Mouse (Mus musculus) large intestine, adult 2 months (tissue): ENCODE results near the gene Prkag2. TPM values are rescaled to one million over a fixed set of nuclear protein-coding genes. Genes with fewer than 3 reads are reported as not detected.
"Not testable (repeated sequence)": the region's sequence is repeated elsewhere in the genome, so short reads cannot be mapped to it uniquely, and the experiment has no call there.

Experiments
- DNase-seq: peaks from one replicate; pipeline ENCODE4 v3.0.0-alpha.2; 2012; ENCODE audit warnings: low read depth, low spot score
- WGBS: fragments of 180-500 bp; shearing (Covaris S2); methylation state at CpG from one replicate; pipeline ENCODE4 v1.1.7; 2018; 5-methylcytosine and 5-hydroxymethylcytosine counted together
- polyA plus RNA-seq: library from polyadenylated mRNA; depleted of rRNA; stranded (reverse); fragments of >200 nt; gene quantifications from 2 replicates; pipeline ENCODE4 v1.2.3, GENCODE M21; 2012

The Prkag2 gene
- polyA plus RNA-seq, 1 experiment, result 21.1 TPM

GRCm38 (mm10) chr5:25088111-25088510, 12.3 kb downstream of the Prkag2 start:
- WGBS, result 75% methylated on average over 13 of the region's 13 CpGs
- DNase-seq, result no peak

- DNase-seq, result no peak
- WGBS, result 63% methylated on average over 7 of the region's 7 CpGs
These were observed 13.4 kb downstream of the Prkag2 start for GRCm38 (mm10) chr5:25087064-25087463.

- WGBS, result 22% methylated on average over 4 of the region's 4 CpGs
- no peak for DNase-seq
These were observed 14.2 kb downstream of the Prkag2 start for GRCm38 (mm10) chr5:25086234-25086633.

GRCm38 (mm10) chr5:25085170-25085569, 15.3 kb downstream of the Prkag2 start:
- 84% methylated on average over 10 of the region's 10 CpGs for WGBS
- DNase-seq, result no peak

GRCm38 (mm10) chr5:25083816-25084215, 16.6 kb downstream of the Prkag2 start:
- WGBS, result 65% methylated on average over 7 of the region's 7 CpGs
- no peak for DNase-seq

- WGBS, result 43% methylated on average over 2 of the region's 2 CpGs
- no peak for DNase-seq
These were observed 17.9 kb downstream of the Prkag2 start for GRCm38 (mm10) chr5:25082542-25082941.

- WGBS, result 53% methylated on average over 16 of the region's 16 CpGs
- DNase-seq, result no peak
These were observed 18.9 kb downstream of the Prkag2 start for GRCm38 (mm10) chr5:25081545-25081944.

- DNase-seq, result no peak
- WGBS, result 72% methylated on average over 3 of the region's 3 CpGs
These were observed 19.4 kb downstream of the Prkag2 start for GRCm38 (mm10) chr5:25080994-25081393.

GRCm38 (mm10) chr5:25080438-25080945, 19.9 kb downstream of the Prkag2 start:
- DNase-seq, result no peak
- 89% methylated on average over 9 of the region's 9 CpGs for WGBS

GRCm38 (mm10) chr5:25079766-25080265, 20.6 kb downstream of the Prkag2 start:
- DNase-seq, result no peak
- 92% methylated on average over 9 of the region's 9 CpGs for WGBS

- WGBS, result 73% methylated on average over 8 of the region's 8 CpGs
- no peak for DNase-seq
These were observed 22.4 kb downstream of the Prkag2 start for GRCm38 (mm10) chr5:25077873-25078651.

- 84% methylated on average over 13 of the region's 13 CpGs for WGBS
These were observed 23.2 kb downstream of the Prkag2 start for GRCm38 (mm10) chr5:25077258-25077657.

GRCm38 (mm10) chr5:25075623-25076022, 24.8 kb downstream of the Prkag2 start:
- no peak for DNase-seq
- WGBS, result 85% methylated on average over 4 of the region's 4 CpGs

More at GRCm38 (mm10) chr5:25077258-25077657, 23.2 kb downstream of the Prkag2 start:
- not testable (repeated sequence) for DNase-seq

GRCm38 (mm10) chr5:25069815-25070214, 30.6 kb downstream of the Prkag2 start:
- 72% methylated on average over 5 of the region's 5 CpGs for WGBS
- DNase-seq, result no peak

GRCm38 (mm10) chr5:25067122-25067521, 33.3 kb downstream of the Prkag2 start:
- 22% methylated on average over 6 of the region's 6 CpGs for WGBS

GRCm38 (mm10) chr5:25064270-25065232, 35.9 kb downstream of the Prkag2 start:
- 74% methylated on average over 8 of the region's 8 CpGs for WGBS
- no peak for DNase-seq

More at GRCm38 (mm10) chr5:25067122-25067521, 33.3 kb downstream of the Prkag2 start:
- DNase-seq, result no peak

- WGBS, result 63% methylated on average over 17 of the region's 17 CpGs
- DNase-seq, result no peak
These were observed 37.8 kb downstream of the Prkag2 start for GRCm38 (mm10) chr5:25062506-25063132.

GRCm38 (mm10) chr5:25058853-25059741, 41.3 kb downstream of the Prkag2 start:
- no peak for DNase-seq
- WGBS, result 65% methylated on average over 21 of the region's 21 CpGs

GRCm38 (mm10) chr5:25058417-25058816, 42.0 kb downstream of the Prkag2 start:
- DNase-seq, result no peak
- WGBS, result 33% methylated on average over 7 of the region's 7 CpGs
